Mouse (Mus musculus) left cerebral cortex, adult 2 months (tissue): Measurements from ENCODE around the gene Dpysl4. TPM values are rescaled to one million over a fixed set of nuclear protein-coding genes. Genes with fewer than 3 reads are reported as not detected.

Experiments
- DNase-seq, 2 experiments: peaks; one replicate each; pipeline ENCODE4 v3.0.0; 2021 to 2022; ENCODE audit warnings: low spot score in 2 of 2, mixed read lengths in 1 of 2; ENCODE audit errors: extremely low spot score in 1 of 2
- H3K27ac ChIP-seq: fragments of 200-600 bp; 2 replicates; pipeline ENCODE4 v1.8.1; 2022
- H3K4me3 ChIP-seq: fragments of 200-600 bp; 2 replicates; pipeline ENCODE4 v1.8.1; 2022
- CTCF ChIP-seq: fragments of 200-600 bp; IDR thresholded peaks from 2 replicates; pipeline ENCODE4 v1.8.1; 2022; ENCODE audit warnings: antibody characterized with exemption, mild to moderate bottlenecking, moderate library complexity
- intact Hi-C: fragments of 180-260 bp; cut with DNase I; formaldehyde crosslinking; loops from one replicate; pipeline ENCODE4 v1.15.1; 2025
- total RNA-seq, 2 experiments: library from RNA; stranded (reverse); gene quantifications; 2 replicates each; pipeline ENCODE4 v1.2.3; 2021

Gene Dpysl4
- total RNA-seq, 2 experiments from 2014 or later: 48.2 to 56.9 TPM

GRCm38 (mm10) chr7:139131538-139131937 is 45.7 kb downstream of the Dpysl4 start:
- TF ChIP-seq CTCF: no peak
- no peak overlapping the region for H3K4me3 ChIP-seq
- DNase-seq: no peak
- intact Hi-C loops: no loop called here
- no peak overlapping the region for H3K27ac ChIP-seq

- intact Hi-C loops: no loop called here
- Histone ChIP-seq H3K4me3 (no peak overlapping the region), H3K27ac (no peak overlapping the region)
- no peak for DNase-seq
- TF ChIP-seq CTCF: no peak
Measured at GRCm38 (mm10) chr7:139133446-139133845, 47.6 kb downstream of the Dpysl4 start.

- TF ChIP-seq CTCF: no peak
- intact Hi-C loops: no loop called here
- Histone ChIP-seq H3K27ac (peak overlapping the region; percentile 41), H3K4me3 (no peak overlapping the region)
- no peak for DNase-seq
Measured at GRCm38 (mm10) chr7:139135236-139135635, 49.4 kb downstream of the Dpysl4 start.

- H3K27ac ChIP-seq: peak overlapping the region; percentile 40; the same call in 1 of the 2 replicates
- no peak overlapping the region for H3K4me3 ChIP-seq
- intact Hi-C loops: no loop called here
- no peak for TF ChIP-seq CTCF
- DNase-seq: peak; percentile 47 to 53
Measured at GRCm38 (mm10) chr7:139136906-139137491, 51.2 kb downstream of the Dpysl4 start.

GRCm38 (mm10) chr7:139139921-139140461 is 54.2 kb downstream of the Dpysl4 start:
- intact Hi-C loops: no loop called here
- TF ChIP-seq CTCF: peak; percentile 18
- H3K27ac ChIP-seq: no peak overlapping the region
- DNase-seq: no peak
- H3K4me3 ChIP-seq: no peak overlapping the region

- TF ChIP-seq CTCF: no peak
- DNase-seq: no peak
- Histone ChIP-seq H3K4me3 (no peak overlapping the region), H3K27ac (no peak overlapping the region)
- intact Hi-C loops: no loop called here
Measured at GRCm38 (mm10) chr7:139143785-139144184, 58.0 kb downstream of the Dpysl4 start.

GRCm38 (mm10) chr7:139145891-139146290 is 60.1 kb downstream of the Dpysl4 start:
- intact Hi-C loops: no loop called here
- no peak for TF ChIP-seq CTCF

GRCm38 (mm10) chr7:139147360-139147759 is 61.6 kb downstream of the Dpysl4 start:
- no peak for DNase-seq
- Histone ChIP-seq H3K27ac (peak overlapping the region; percentile 34; the same call in 1 of the 2 replicates), H3K4me3 (no peak overlapping the region)
- intact Hi-C loops: no loop called here
- no peak for TF ChIP-seq CTCF

More at GRCm38 (mm10) chr7:139145891-139146290, 60.1 kb downstream of the Dpysl4 start:
- Histone ChIP-seq H3K4me3 (no peak overlapping the region), H3K27ac (no peak overlapping the region; the same call in 1 of the 2 replicates)
- no peak for DNase-seq

GRCm38 (mm10) chr7:139149373-139149772 is 63.6 kb downstream of the Dpysl4 start:
- DNase-seq: peak in 1 of 2 experiments; percentile 47
- H3K4me3 ChIP-seq: no peak overlapping the region
- intact Hi-C loops: no loop called here
- TF ChIP-seq CTCF: no peak
- H3K27ac ChIP-seq: peak overlapping the region; percentile 69

- Histone ChIP-seq H3K4me3 (no peak overlapping the region), H3K27ac (peak overlapping the region; percentile 69)
- no peak for TF ChIP-seq CTCF
- peak in 1 of 2 experiments; percentile 59 for DNase-seq
- intact Hi-C loops: loop anchor here (2.0 to 5.0 kb wide), 2 partner anchors 14 to 36 kb away; no protein-coding TSS in a partner anchor
Measured at GRCm38 (mm10) chr7:139151116-139151515, 65.3 kb downstream of the Dpysl4 start.

Other genes with a start within 250 kb of the Dpysl4 start
- 10 to 100 TPM; 63.3 to 69.5 TPM for gene Ppp2r2d, start 239.9 kb upstream of the Dpysl4 start, total RNA-seq
- 10 to 100 TPM; 39.6 to 44.7 TPM for gene Mapk1ip1, start 239.7 kb upstream of the Dpysl4 start, total RNA-seq
- gene Bnip3, start 176.5 kb upstream of the Dpysl4 start, total RNA-seq: 100 to 1,000 TPM; 128 to 136 TPM
- gene Jakmip3, start 145.3 kb upstream of the Dpysl4 start, total RNA-seq: 10 to 100 TPM; 54.0 to 54.7 TPM
- 1 to 10 TPM; 8.1 to 8.2 TPM for gene Lrrc27, start 127.0 kb downstream of the Dpysl4 start, total RNA-seq
- 100 to 1,000 TPM; 159 to 167 TPM for gene Stk32c, start 127.3 kb downstream of the Dpysl4 start, total RNA-seq
- gene Pwwp2b, start 162.5 kb downstream of the Dpysl4 start, total RNA-seq: 10 to 100 TPM; 10.2 to 12.2 TPM